Mouse (Mus musculus): ENCODE results near the gene Kif3c. TPM values are rescaled to one million over a fixed set of nuclear protein-coding genes. Genes with fewer than 3 reads are reported as not detected.
A peak's percentile ranks its signal among the peaks of the same experiment; 100 is the strongest.
"Not testable (repeated sequence)": the region's sequence is repeated elsewhere in the genome, so short reads cannot be mapped to it uniquely, and the experiment has no call there.

Gene Kif3c
- polyA plus RNA-seq, 1 experiment: 2.4 TPM

- H3K4me3 ChIP-seq (ENCODE audit: insufficient read depth, low read depth, low read length): no peak overlapping the region
- H3K27ac ChIP-seq (replicated peaks; ENCODE audit: low read depth, low read length): no peak overlapping the region
- H3K4me1 ChIP-seq (ENCODE audit: control insufficient read depth, insufficient read depth, insufficient read length, low read length): peaks cover 7% of the 10 kb centered on the region; the same call in 1 of the 2 replicates
Measured at GRCm38 (mm10) chr12:3385940-3386339, 21.0 kb downstream of the Kif3c start.

GRCm38 (mm10) chr12:3387891-3388290 lies 23.0 kb downstream of the Kif3c start:
- Histone ChIP-seq H3K27ac (replicated peaks; ENCODE audit: low read depth, low read length) (no peak overlapping the region), H3K4me3 (ENCODE audit: insufficient read depth, low read depth, low read length) (no peak overlapping the region), H3K4me1 (ENCODE audit: control insufficient read depth, insufficient read depth, insufficient read length, low read length) (peaks cover 7% of the 10 kb centered on the region; the same call in 1 of the 2 replicates)

- no peak overlapping the region for H3K4me3 ChIP-seq (ENCODE audit: insufficient read depth, low read depth, low read length)
- H3K27ac ChIP-seq (replicated peaks; ENCODE audit: low read depth, low read length): no peak overlapping the region
- peaks cover 7% of the 10 kb centered on the region; the same call in 1 of the 2 replicates for H3K4me1 ChIP-seq (ENCODE audit: control insufficient read depth, insufficient read depth, insufficient read length, low read length)
Measured at GRCm38 (mm10) chr12:3389394-3389793, 24.5 kb downstream of the Kif3c start.

- H3K4me3 ChIP-seq (ENCODE audit: insufficient read depth, low read depth, low read length): no peak overlapping the region
- H3K27ac ChIP-seq (replicated peaks; ENCODE audit: low read depth, low read length): no peak overlapping the region
- H3K4me1 ChIP-seq (ENCODE audit: control insufficient read depth, insufficient read depth, insufficient read length, low read length): peaks cover 7% of the 10 kb centered on the region; the same call in 1 of the 2 replicates
Measured at GRCm38 (mm10) chr12:3390071-3390470, 25.1 kb downstream of the Kif3c start.

- peaks cover under 1% of the 10 kb centered on the region; the same call in 1 of the 2 replicates for H3K4me1 ChIP-seq (ENCODE audit: control insufficient read depth, insufficient read depth, insufficient read length, low read length)
- H3K4me3 ChIP-seq (ENCODE audit: insufficient read depth, low read depth, low read length): no peak overlapping the region
- H3K27ac ChIP-seq (replicated peaks; ENCODE audit: low read depth, low read length): no peak overlapping the region; the same call in 1 of the 2 replicates
Measured at GRCm38 (mm10) chr12:3390577-3391262, 25.8 kb downstream of the Kif3c start.

GRCm38 (mm10) chr12:3391276-3391675 lies 26.3 kb downstream of the Kif3c start:
- Histone ChIP-seq H3K4me1 (ENCODE audit: control insufficient read depth, insufficient read depth, insufficient read length, low read length) (no peaks in the 10 kb centered on the region), H3K27ac (replicated peaks; ENCODE audit: low read depth, low read length) (no peak overlapping the region; the same call in 1 of the 2 replicates), H3K4me3 (ENCODE audit: insufficient read depth, low read depth, low read length) (no peak overlapping the region)

GRCm38 (mm10) chr12:3393140-3393539 lies 28.2 kb downstream of the Kif3c start:
- Histone ChIP-seq H3K4me1 (ENCODE audit: control insufficient read depth, insufficient read depth, insufficient read length, low read length) (no peaks in the 10 kb centered on the region), H3K27ac (replicated peaks; ENCODE audit: low read depth, low read length) (no peak overlapping the region), H3K4me3 (ENCODE audit: insufficient read depth, low read depth, low read length) (no peak overlapping the region)

GRCm38 (mm10) chr12:3396931-3397330 lies 32.0 kb downstream of the Kif3c start:
- no peaks in the 10 kb centered on the region for H3K4me1 ChIP-seq (ENCODE audit: control insufficient read depth, insufficient read depth, insufficient read length, low read length)
- H3K4me3 ChIP-seq (ENCODE audit: insufficient read depth, low read depth, low read length): no peak overlapping the region
- H3K27ac ChIP-seq (replicated peaks; ENCODE audit: low read depth, low read length): no peak overlapping the region

- not testable (repeated sequence) for H3K27ac ChIP-seq (replicated peaks; ENCODE audit: low read depth, low read length); H3K4me3 ChIP-seq (ENCODE audit: insufficient read depth, low read depth, low read length)
Measured at GRCm38 (mm10) chr12:3405662-3406061, 40.7 kb downstream of the Kif3c start.

GRCm38 (mm10) chr12:3406585-3406984 lies 41.7 kb downstream of the Kif3c start:
- H3K4me3 ChIP-seq (ENCODE audit: insufficient read depth, low read depth, low read length): no peak overlapping the region
- H3K4me1 ChIP-seq (ENCODE audit: control insufficient read depth, insufficient read depth, insufficient read length, low read length): peaks cover 2% of the 10 kb centered on the region; the same call in 1 of the 2 replicates
- H3K27ac ChIP-seq (replicated peaks; ENCODE audit: low read depth, low read length): no peak overlapping the region

More at GRCm38 (mm10) chr12:3405662-3406061, 40.7 kb downstream of the Kif3c start:
- not testable (repeated sequence) for H3K4me1 ChIP-seq (ENCODE audit: control insufficient read depth, insufficient read depth, insufficient read length, low read length)

GRCm38 (mm10) chr12:3414956-3415355 lies 50.0 kb downstream of the Kif3c start:
- no peaks in the 10 kb centered on the region for H3K4me1 ChIP-seq (ENCODE audit: control insufficient read depth, insufficient read depth, insufficient read length, low read length)
- no peak overlapping the region for H3K4me3 ChIP-seq (ENCODE audit: insufficient read depth, low read depth, low read length)
- no peak overlapping the region for H3K27ac ChIP-seq (replicated peaks; ENCODE audit: low read depth, low read length)

GRCm38 (mm10) chr12:3418761-3419160 lies 53.8 kb downstream of the Kif3c start:
- H3K4me1 ChIP-seq (ENCODE audit: control insufficient read depth, insufficient read depth, insufficient read length, low read length): no peaks in the 10 kb centered on the region
- 0 out of 2 replicates have a peak overlapping the region, but pooled peaks have one; percentile 4 for H3K27ac ChIP-seq (replicated peaks; ENCODE audit: low read depth, low read length)
- no peak overlapping the region for H3K4me3 ChIP-seq (ENCODE audit: insufficient read depth, low read depth, low read length)

- 0 out of 2 replicates have a peak, but pooled peaks cover 4% of the 10 kb centered on the region for H3K4me1 ChIP-seq (ENCODE audit: control insufficient read depth, insufficient read depth, insufficient read length, low read length)
- no peak overlapping the region for H3K4me3 ChIP-seq (ENCODE audit: insufficient read depth, low read depth, low read length)
- H3K27ac ChIP-seq (replicated peaks; ENCODE audit: low read depth, low read length): no peak overlapping the region
Measured at GRCm38 (mm10) chr12:3420519-3420918, 55.6 kb downstream of the Kif3c start.

- Histone ChIP-seq H3K4me1 (ENCODE audit: control insufficient read depth, insufficient read depth, insufficient read length, low read length) (0 out of 2 replicates have a peak, but pooled peaks cover 6% of the 10 kb centered on the region), H3K27ac (replicated peaks; ENCODE audit: low read depth, low read length) (no peak overlapping the region), H3K4me3 (ENCODE audit: insufficient read depth, low read depth, low read length) (no peak overlapping the region)
Measured at GRCm38 (mm10) chr12:3422786-3423185, 57.9 kb downstream of the Kif3c start.

GRCm38 (mm10) chr12:3424179-3424578 lies 59.2 kb downstream of the Kif3c start:
- Histone ChIP-seq H3K27ac (replicated peaks; ENCODE audit: low read depth, low read length) (no peak overlapping the region), H3K4me1 (ENCODE audit: control insufficient read depth, insufficient read depth, insufficient read length, low read length) (peaks cover 9% of the 10 kb centered on the region), H3K4me3 (ENCODE audit: insufficient read depth, low read depth, low read length) (no peak overlapping the region)

Data from brown adipose tissue, adult 24 weeks (tissue).